Mouse (Mus musculus): ENCODE results near the gene Ticam1. TPM values are rescaled to one million over a fixed set of nuclear protein-coding genes. Genes with fewer than 3 reads are reported as not detected.

Ticam1 gene
- polyA plus RNA-seq, 1 experiment from 2014 or later = 16.4 TPM

DNA sequence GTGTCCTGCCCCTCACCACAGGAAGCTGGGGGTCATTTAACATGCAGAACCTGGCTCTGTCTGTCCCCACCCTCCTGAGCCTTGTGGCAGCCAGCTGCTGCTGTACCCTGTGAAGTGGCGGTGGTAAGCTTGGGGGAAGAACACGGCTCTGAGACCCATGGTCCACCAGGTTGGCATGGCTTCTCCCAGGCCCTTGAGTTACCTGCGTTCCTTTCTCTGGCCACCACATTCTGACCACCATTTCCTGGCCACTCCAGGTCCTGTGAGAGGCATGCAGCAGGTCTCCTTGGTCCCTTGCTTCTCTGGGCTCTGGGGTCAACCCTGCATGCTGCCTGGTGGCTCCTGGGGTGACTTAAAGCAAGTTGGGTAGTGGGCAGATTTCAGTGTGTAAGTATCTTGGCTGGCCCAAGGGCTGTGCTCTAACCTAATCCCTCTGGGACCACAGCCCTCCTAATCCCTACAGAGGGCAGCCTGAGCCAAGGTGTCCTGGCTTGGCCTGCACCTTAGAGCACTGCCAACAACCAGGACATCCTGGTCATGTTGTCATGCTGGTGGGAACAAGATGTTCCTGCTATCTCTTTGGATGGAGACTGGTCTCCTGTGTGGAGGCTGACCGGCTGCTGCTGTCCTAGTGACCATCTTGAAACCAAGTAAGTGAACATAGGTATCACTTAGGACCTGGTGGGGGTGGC lies 16.1 kb upstream of the Ticam1 start, which contains the start of gene Plin3:
TSS of gene Plin3 (minus strand) at position 343 of the 692 bp plus-strand sequence.
- Histone ChIP-seq H3K27ac (ENCODE audit: low read length) (peak within 1 kb of the TSS; percentile 93; the same call in 1 of the 2 replicates), H3K4me1 (ENCODE audit: control insufficient read depth, insufficient read depth, low read length) (peaks cover 17% of the 10 kb centered on the region), H3K9me3 (ENCODE audit: control insufficient read depth, low read length) (no peaks in the 10 kb centered on the region), H3K4me3 (ENCODE audit: low read length) (no peak within 1 kb of the TSS), H3K9ac (ENCODE audit: low read depth, low read length) (peak within 1 kb of the TSS; percentile 70), H3K36me3 (ENCODE audit: control insufficient read depth, insufficient read depth, low read length) (no peaks in the 10 kb centered on the region), H3K27me3 (replicated peaks; ENCODE audit: control insufficient read depth, insufficient read depth, low read length) (no peaks in the 10 kb centered on the region), H3K4me2 (ENCODE audit: low read depth, low read length) (0 out of 2 replicates have a peak within 1 kb of the TSS, but pooled peaks have one; percentile 83)
- no peak for ATAC-seq
- WGBS = 89% methylated on average over 4 of the region's 4 CpGs

DNA sequence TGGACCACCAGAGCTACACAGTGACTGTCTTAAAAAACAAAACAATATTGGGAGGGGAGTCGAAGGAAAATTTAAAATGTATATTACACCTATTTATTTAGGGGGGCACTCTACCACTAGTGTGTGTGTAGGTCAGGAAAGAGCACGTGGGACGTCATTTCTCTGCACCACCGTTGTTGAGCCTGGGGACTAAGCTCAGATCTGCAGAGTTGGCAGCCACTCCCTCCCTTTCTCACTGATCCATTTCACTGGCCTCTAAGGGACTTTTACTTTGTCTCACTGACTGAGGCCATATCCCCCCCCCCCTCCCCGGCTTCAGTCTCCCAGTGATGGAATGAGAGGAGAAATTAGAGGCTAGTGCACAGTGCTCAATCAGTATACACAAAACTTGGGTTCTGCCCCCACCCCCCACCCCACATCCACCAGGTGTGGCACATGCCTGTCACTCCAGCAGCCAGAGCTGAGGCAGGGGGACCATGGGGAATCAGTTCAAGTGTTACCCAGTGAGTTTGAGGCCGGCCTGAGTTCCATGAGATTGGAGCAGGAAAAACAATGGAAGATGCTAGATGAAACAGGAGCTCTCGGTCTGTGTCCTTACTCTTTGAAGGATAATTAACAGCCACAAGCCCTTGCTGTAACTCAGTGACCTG lies 15.4 kb upstream of the Ticam1 start:
- H3K4me1 ChIP-seq (ENCODE audit: control insufficient read depth, insufficient read depth, low read length) = peaks cover 21% of the 10 kb centered on the region
- peak overlapping the region; percentile 93 for H3K27ac ChIP-seq (ENCODE audit: low read length)
- ATAC-seq = no peak
- peak overlapping the region; percentile 83; the same call in 1 of the 2 replicates for H3K4me2 ChIP-seq (ENCODE audit: low read depth, low read length)
- no peaks in the 10 kb centered on the region for H3K9me3 ChIP-seq (ENCODE audit: control insufficient read depth, low read length)
- WGBS = 82% methylated on average over 7 of the region's 7 CpGs
- H3K36me3 ChIP-seq (ENCODE audit: control insufficient read depth, insufficient read depth, low read length) = no peaks in the 10 kb centered on the region
- no peak overlapping the region for H3K4me3 ChIP-seq (ENCODE audit: low read length)
- no peaks in the 10 kb centered on the region for H3K27me3 ChIP-seq (replicated peaks; ENCODE audit: control insufficient read depth, insufficient read depth, low read length)
- H3K9ac ChIP-seq (ENCODE audit: low read depth, low read length) = peak overlapping the region; percentile 70

DNA sequence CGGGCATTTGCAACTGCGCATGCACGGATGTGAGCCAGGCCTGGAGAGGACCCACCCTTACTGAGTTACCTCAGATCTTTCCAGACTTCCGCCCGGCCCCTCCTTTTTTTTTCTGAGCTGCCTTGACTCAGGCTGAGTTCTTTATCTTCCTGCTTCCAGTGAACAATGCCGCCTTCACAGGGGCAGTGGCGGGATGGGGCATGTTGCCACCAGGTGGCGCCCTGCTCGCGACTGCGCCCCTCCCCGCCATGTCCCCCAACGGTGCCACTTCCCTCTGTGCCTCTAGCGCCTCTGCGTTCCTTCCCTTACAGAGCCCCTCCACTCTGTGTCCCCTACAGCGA lies 14.6 kb upstream of the Ticam1 start:
- peak; percentile 89 for ATAC-seq
- peaks cover 21% of the 10 kb centered on the region for H3K4me1 ChIP-seq (ENCODE audit: control insufficient read depth, insufficient read depth, low read length)
- under 1% methylated on average over 16 of the region's 16 CpGs for WGBS
- peak overlapping the region; percentile 93 for H3K27ac ChIP-seq (ENCODE audit: low read length)
- no peaks in the 10 kb centered on the region for H3K9me3 ChIP-seq (ENCODE audit: control insufficient read depth, low read length)
- H3K4me2 ChIP-seq (ENCODE audit: low read depth, low read length) = peak overlapping the region; percentile 83
- no peaks in the 10 kb centered on the region for H3K27me3 ChIP-seq (replicated peaks; ENCODE audit: control insufficient read depth, insufficient read depth, low read length)
- H3K4me3 ChIP-seq (ENCODE audit: low read length) = peak overlapping the region; percentile 62
- H3K9ac ChIP-seq (ENCODE audit: low read depth, low read length) = peak overlapping the region; percentile 76
- H3K36me3 ChIP-seq (ENCODE audit: control insufficient read depth, insufficient read depth, low read length) = peaks cover 7% of the 10 kb centered on the region

DNA sequence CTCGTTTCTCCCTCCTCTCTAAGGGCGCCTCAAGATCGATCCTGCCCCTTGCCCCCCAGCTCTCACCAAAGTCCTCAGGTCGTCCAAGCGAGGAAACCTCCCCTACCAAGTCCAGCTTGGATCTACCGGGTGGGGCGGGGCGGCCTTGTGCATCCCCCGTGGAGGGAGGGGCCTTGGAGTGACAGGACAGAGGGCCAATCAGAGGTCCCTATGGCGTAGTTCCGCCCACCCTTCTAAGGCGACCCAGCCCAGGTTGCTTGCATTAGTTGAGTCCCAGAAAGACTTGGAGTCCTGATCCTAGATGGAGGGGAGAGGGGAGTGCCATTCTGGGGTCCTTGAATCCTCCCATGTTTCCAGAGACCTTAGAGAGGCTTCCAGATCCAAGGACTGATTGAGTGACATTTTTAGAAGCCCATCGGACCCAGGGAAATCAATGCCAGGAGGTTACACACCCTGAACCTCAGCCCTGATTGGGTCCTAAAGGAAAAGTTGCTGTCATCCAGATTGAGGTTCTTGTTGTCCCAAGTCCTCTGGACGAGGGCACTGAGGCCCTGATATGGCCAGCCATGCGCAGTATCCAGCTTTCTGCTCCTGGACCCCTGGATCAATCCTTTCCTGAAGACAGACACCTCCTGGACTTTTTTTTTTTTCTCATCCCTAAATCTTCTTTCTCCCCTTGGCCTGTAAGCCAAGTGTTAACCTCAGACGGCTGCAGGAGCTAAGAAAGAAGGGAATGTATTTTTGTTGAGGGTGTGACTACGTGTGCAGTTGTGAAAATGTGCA lies 14.0 kb upstream of the Ticam1 start:
- peaks cover 12% of the 10 kb centered on the region for H3K36me3 ChIP-seq (ENCODE audit: control insufficient read depth, insufficient read depth, low read length)
- peak overlapping the region; percentile 83 for H3K4me2 ChIP-seq (ENCODE audit: low read depth, low read length)
- no peaks in the 10 kb centered on the region for H3K27me3 ChIP-seq (replicated peaks; ENCODE audit: control insufficient read depth, insufficient read depth, low read length)
- H3K9ac ChIP-seq (ENCODE audit: low read depth, low read length) = peak overlapping the region; percentile 76
- 3% methylated on average over 17 of the region's 17 CpGs for WGBS
- peak; percentile 84 for ATAC-seq
- no peaks in the 10 kb centered on the region for H3K9me3 ChIP-seq (ENCODE audit: control insufficient read depth, low read length)
- H3K4me3 ChIP-seq (ENCODE audit: low read length) = peak overlapping the region; percentile 62
- peaks cover 21% of the 10 kb centered on the region for H3K4me1 ChIP-seq (ENCODE audit: control insufficient read depth, insufficient read depth, low read length)
- H3K27ac ChIP-seq (ENCODE audit: low read length) = peak overlapping the region; percentile 93

DNA sequence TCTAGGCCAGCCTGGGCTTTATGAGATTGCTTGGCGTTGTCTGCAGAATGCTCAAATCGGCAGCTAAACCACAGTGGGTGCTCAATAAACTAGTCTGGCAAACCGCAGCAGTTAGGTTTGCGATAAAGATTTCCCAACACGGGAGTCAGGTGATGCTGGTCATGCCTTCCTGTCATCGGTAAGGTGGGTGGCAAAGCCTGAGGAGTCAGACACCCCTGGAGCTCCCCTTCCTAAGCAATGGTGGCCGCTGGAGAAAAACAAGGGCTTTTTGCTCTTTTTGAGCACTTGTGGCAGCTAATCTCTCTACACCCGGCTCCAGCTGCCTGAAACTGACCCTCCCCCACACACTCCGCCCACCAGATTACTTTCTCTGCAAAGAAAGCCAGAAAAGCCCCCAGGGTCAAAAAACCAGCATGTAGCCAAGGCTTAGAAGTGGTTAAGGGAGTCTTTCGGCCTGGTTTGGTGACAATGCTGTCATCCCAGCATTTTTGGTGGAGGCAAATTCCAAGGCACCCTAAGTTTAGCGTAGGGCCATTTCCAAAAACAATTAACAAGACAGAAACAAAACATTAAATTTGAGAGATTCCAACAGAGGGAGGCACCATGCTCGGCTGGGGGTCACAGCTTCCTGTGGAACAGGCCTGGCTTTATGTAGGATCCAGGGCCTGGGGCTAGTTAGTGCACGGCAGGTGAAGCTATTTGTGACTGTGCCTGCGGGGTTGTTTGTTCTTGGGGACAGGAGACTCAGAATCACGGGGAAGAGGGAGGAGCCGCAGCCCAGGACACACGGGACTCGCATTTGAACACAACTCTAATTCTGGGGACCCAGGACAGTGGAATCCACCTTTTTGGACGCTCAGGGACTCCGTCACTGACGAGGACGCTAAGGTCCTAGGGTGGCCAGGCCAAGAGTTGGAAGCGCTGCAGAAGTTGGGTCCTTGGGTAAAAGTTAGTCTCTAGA lies 13.1 kb upstream of the Ticam1 start:
- peak; percentile 25 for ATAC-seq
- 3% methylated on average over 23 of the region's 23 CpGs for WGBS
- Histone ChIP-seq H3K9me3 (ENCODE audit: control insufficient read depth, low read length) (no peaks in the 10 kb centered on the region), H3K4me1 (ENCODE audit: control insufficient read depth, insufficient read depth, low read length) (peaks cover 21% of the 10 kb centered on the region), H3K27ac (ENCODE audit: low read length) (peak overlapping the region; percentile 93), H3K36me3 (ENCODE audit: control insufficient read depth, insufficient read depth, low read length) (peaks cover 17% of the 10 kb centered on the region), H3K4me3 (ENCODE audit: low read length) (peak overlapping the region; percentile 62), H3K27me3 (replicated peaks; ENCODE audit: control insufficient read depth, insufficient read depth, low read length) (no peaks in the 10 kb centered on the region), H3K4me2 (ENCODE audit: low read depth, low read length) (peak overlapping the region; percentile 83), H3K9ac (ENCODE audit: low read depth, low read length) (peak overlapping the region; percentile 76)

DNA sequence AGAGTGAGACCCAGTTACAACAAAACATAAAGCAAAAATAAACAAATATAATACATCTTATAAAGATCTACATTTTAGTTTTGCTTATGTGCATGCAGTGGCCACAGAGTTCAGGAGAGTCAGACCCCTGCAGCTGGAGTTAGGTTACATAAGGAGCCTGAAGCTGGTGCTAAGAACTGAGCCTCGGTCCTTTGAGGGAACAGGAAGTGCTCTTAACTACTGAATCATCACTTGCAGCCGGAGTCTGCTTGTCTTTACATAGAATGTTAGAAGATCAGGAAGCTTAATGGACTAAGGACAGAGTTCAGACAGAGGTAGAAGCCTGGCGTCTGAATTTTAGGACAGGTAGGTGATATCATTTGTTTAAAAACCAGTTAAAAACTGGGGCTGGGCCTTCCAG lies 12.3 kb upstream of the Ticam1 start:
- Histone ChIP-seq H3K4me1 (ENCODE audit: control insufficient read depth, insufficient read depth, low read length) (peaks cover 21% of the 10 kb centered on the region), H3K27me3 (replicated peaks; ENCODE audit: control insufficient read depth, insufficient read depth, low read length) (no peaks in the 10 kb centered on the region), H3K4me2 (ENCODE audit: low read depth, low read length) (peak overlapping the region; percentile 83), H3K27ac (ENCODE audit: low read length) (peak overlapping the region; percentile 93), H3K9ac (ENCODE audit: low read depth, low read length) (peak overlapping the region; percentile 76), H3K36me3 (ENCODE audit: control insufficient read depth, insufficient read depth, low read length) (peaks cover 21% of the 10 kb centered on the region), H3K9me3 (ENCODE audit: control insufficient read depth, low read length) (no peaks in the 10 kb centered on the region), H3K4me3 (ENCODE audit: low read length) (peak overlapping the region; percentile 62)
- ATAC-seq = no peak
- WGBS = 36% methylated on average over 3 of the region's 3 CpGs

DNA sequence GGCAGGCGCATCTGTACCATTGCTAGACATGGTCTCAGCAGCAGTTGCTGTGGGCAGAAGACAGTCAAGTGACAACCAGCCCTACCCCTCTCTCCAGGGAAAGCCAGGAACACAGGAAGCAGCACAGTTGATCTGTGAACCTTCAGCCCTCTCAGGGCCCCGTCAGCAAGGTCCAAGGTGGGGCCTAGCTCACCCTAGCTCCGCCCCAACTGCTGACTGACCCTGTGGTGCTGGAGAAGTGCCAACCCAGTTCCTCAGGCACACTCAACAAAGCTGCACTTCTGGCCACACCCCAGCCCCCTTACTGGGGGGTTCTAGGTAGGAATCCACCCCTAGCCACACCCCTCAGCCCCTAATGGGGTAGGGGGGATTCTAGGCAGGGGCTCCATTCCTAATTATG lies 11.2 kb upstream of the Ticam1 start:
- H3K9me3 ChIP-seq (ENCODE audit: control insufficient read depth, low read length) = no peaks in the 10 kb centered on the region
- no peaks in the 10 kb centered on the region for H3K27me3 ChIP-seq (replicated peaks; ENCODE audit: control insufficient read depth, insufficient read depth, low read length)
- peak; percentile 67 for ATAC-seq
- peak overlapping the region; percentile 93 for H3K27ac ChIP-seq (ENCODE audit: low read length)
- peak overlapping the region; percentile 62 for H3K4me3 ChIP-seq (ENCODE audit: low read length)
- peak overlapping the region; percentile 83 for H3K4me2 ChIP-seq (ENCODE audit: low read depth, low read length)
- H3K36me3 ChIP-seq (ENCODE audit: control insufficient read depth, insufficient read depth, low read length) = peaks cover 28% of the 10 kb centered on the region
- H3K4me1 ChIP-seq (ENCODE audit: control insufficient read depth, insufficient read depth, low read length) = peaks cover 21% of the 10 kb centered on the region
- H3K9ac ChIP-seq (ENCODE audit: low read depth, low read length) = peak overlapping the region; percentile 63
- 24% methylated on average over 3 of the region's 3 CpGs for WGBS

DNA sequence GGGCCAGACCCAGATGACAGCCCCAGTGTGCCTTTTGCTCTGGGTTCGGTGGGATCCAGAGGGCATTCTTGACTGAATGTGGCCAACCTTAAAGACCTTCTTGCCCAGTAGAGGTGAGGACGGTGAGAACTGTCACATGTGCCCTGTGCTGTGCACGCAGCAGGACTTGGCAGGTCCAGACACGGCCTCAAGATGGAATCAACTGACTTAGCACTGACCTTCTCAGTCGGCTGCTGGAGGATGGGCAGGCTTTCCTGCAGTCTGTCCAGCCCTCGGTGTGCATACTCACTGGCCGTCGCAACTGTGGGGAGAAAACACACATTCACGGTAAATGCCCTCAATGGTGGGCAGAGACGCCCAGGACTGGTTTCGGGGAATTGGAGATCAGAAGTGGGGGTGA lies 9.4 kb upstream of the Ticam1 start:
- Histone ChIP-seq H3K36me3 (ENCODE audit: control insufficient read depth, insufficient read depth, low read length) (peaks cover 37% of the 10 kb centered on the region), H3K9me3 (ENCODE audit: control insufficient read depth, low read length) (no peaks in the 10 kb centered on the region)
- no peak for ATAC-seq

More for the DNA sequence above, 9.4 kb upstream of the Ticam1 start:
- H3K27me3 ChIP-seq (replicated peaks; ENCODE audit: control insufficient read depth, insufficient read depth, low read length) = no peaks in the 10 kb centered on the region
- 94% methylated on average over 11 of the region's 11 CpGs for WGBS
- H3K27ac ChIP-seq (ENCODE audit: low read length) = no peak overlapping the region
- peak overlapping the region; percentile 62; the same call in 1 of the 2 replicates for H3K4me3 ChIP-seq (ENCODE audit: low read length)
- peaks cover 21% of the 10 kb centered on the region for H3K4me1 ChIP-seq (ENCODE audit: control insufficient read depth, insufficient read depth, low read length)
- peak overlapping the region; percentile 58; the same call in 1 of the 2 replicates for H3K9ac ChIP-seq (ENCODE audit: low read depth, low read length)
- peak overlapping the region; percentile 30 for H3K4me2 ChIP-seq (ENCODE audit: low read depth, low read length)

Data from intestine, embryonic 16.5 days (tissue).